Mouse (Mus musculus): ENCODE measurements around the gene Olfr1475. TPM values are rescaled to one million over a fixed set of nuclear protein-coding genes. Genes with fewer than 3 reads are reported as not detected.
"Not testable (repeated sequence)": the region's sequence is repeated elsewhere in the genome, so short reads cannot be mapped to it uniquely, and the experiment has no call there.

The Olfr1475 gene
- polyA plus RNA-seq (2016; fragmentation: Nextera tagmentation; extraction: Ambion mirVana), result not detected in 2 replicates

DNA sequence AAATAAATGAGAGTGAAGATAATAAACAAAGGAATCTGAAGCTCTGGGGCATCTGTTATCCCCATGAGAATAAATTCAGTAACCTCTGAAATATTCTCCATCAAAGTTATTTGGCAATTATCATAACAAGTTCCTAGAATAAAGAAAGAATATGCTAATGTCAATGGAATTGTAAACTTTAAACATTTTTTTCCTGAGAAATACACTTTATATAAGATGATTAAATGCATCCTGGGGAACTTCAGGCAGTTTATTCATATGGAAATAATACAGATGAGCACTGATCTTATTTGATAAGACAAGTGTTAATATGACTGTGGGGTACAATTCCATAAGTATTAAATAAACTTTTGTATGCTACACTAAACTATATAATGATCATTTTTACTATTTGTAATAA lies at the start of gene Olfr1475:
TSS of gene Olfr1475 (minus strand) at position 101 of the 400 bp plus-strand sequence.
- no peaks in the 10 kb centered on the region for H3K27me3 ChIP-seq (replicated peaks)
- no peaks in the 10 kb centered on the region for H3K4me1 ChIP-seq
- no peak for ATAC-seq
- H3K36me3 ChIP-seq, result no peaks in the 10 kb centered on the region
- H3K9me3 ChIP-seq (replicated peaks), result no peaks in the 10 kb centered on the region
- H3K4me3 ChIP-seq, result no peak within 1 kb of the TSS
- H3K27ac ChIP-seq, result no peak within 1 kb of the TSS
- no peak within 1 kb of the TSS for H3K4me2 ChIP-seq
- H3K9ac ChIP-seq, result no peak within 1 kb of the TSS

DNA sequence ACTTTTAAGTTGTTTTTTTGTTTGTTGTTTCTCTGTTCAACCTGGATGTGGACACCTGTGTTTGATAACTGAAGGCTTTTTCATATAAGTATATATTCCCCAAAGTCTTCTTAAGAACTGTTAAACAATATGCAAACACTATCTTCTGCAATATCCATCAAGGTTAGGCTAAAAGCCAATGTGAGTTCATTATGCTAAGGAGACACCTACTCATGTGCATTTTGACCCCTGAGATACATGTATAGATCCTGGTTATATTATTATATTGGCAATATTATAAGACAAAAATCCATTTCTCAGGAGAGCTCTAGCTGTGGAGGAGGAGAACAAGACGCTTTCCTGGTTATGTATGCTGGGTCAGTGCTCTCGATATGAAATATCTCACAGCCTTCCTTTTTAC lies 47.6 kb upstream of the Olfr1475 start, which contains the start of gene Olfr1480:
TSS of gene Olfr1480 (plus strand) at position 301 of the 400 bp plus-strand sequence.
- ATAC-seq, result no peak
- 50% methylated on average over 2 of the region's 2 CpGs for WGBS (ENCODE audit: insufficient replicate concordance)
- H3K4me3 ChIP-seq, result no peak within 1 kb of the TSS
- H3K27me3 ChIP-seq (replicated peaks), result no peaks in the 10 kb centered on the region
- no peaks in the 10 kb centered on the region for H3K4me1 ChIP-seq
- no peak within 1 kb of the TSS for H3K9ac ChIP-seq
- no peaks in the 10 kb centered on the region for H3K36me3 ChIP-seq
- H3K27ac ChIP-seq, result no peak within 1 kb of the TSS
- no peak within 1 kb of the TSS for H3K4me2 ChIP-seq
- H3K9me3 ChIP-seq (replicated peaks), result peaks cover 11% of the 10 kb centered on the region; the same call in 1 of the 2 replicates

DNA sequence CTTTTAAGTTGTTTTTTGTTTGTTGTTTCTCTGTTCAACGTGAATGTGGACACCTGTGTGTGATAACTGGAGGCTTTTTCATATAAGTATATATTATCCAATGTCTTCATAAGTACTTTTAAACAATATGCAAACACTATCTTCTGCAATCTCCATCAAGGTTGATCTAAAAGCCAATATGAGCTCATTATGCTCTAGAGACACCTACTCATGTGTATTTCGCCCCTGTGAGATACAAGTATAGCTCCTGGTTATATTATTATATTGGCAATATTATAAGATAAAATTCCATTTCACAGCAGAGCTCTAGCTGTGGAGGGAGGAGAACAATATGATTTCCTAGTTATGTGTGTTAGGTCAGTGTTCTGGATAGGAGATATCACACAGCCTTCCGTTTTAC lies 20.2 kb upstream of the Olfr1475 start, which contains the start of gene Olfr1477:
TSS of gene Olfr1477 (plus strand) at position 301 of the 400 bp plus-strand sequence.
- Histone ChIP-seq H3K4me2 (no peak within 1 kb of the TSS), H3K27ac (no peak within 1 kb of the TSS), H3K4me3 (no peak within 1 kb of the TSS), H3K9ac (no peak within 1 kb of the TSS), H3K36me3 (no peaks in the 10 kb centered on the region), H3K27me3 (replicated peaks) (no peaks in the 10 kb centered on the region), H3K4me1 (no peaks in the 10 kb centered on the region), H3K9me3 (replicated peaks) (0 out of 2 replicates have a peak, but pooled peaks cover 6% of the 10 kb centered on the region)
- 48% methylated on average over 3 of the region's 3 CpGs for WGBS (ENCODE audit: insufficient replicate concordance)
- ATAC-seq, result no peak

DNA sequence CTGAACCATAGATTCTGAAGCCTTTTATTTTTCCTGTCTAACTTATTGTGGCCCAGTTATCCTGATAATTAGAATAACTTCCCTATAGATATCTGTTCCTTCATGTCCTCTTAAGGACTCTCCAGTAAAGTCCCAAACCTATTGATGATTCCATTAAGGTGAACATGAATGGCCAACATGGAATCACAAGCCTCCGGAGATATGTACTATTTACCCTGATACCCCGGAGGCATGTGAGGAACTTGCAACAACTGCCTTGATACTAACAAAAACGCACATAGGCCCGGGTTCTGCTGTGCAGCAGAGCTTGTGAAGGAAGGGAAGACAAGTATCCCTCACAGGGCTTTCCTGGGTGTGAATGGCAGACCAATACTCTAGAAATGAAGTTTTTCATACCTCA lies 10.7 kb downstream of the Olfr1475 start, which contains the start of gene Olfr1474:
TSS of gene Olfr1474 (plus strand) at position 301 of the 400 bp plus-strand sequence.
- not testable (repeated sequence) for H3K27me3 ChIP-seq (replicated peaks); H3K4me3 ChIP-seq; H3K4me1 ChIP-seq; H3K9ac ChIP-seq; H3K9me3 ChIP-seq (replicated peaks); H3K36me3 ChIP-seq; H3K4me2 ChIP-seq; H3K27ac ChIP-seq; ATAC-seq
- 63% methylated on average over 4 of the region's 4 CpGs for WGBS (ENCODE audit: insufficient replicate concordance)

DNA sequence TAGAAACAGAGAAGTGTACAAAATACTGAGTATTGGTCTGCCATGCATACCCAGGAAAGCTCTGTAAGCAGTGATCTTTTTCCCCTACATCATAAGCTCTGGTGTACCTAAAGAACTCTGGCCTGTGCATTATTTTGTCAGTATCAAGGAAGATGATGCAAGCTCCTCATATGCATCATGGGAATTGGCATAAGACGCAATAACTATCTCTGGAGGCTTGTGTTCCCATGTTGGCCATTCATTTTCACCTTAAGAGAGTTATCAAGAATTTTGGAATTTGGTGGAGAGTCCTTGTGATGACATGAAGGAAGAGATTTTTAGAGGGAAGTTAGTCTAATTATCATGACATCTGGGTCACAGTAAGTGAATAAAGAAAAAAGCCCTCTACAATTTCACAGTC lies 24.0 kb downstream of the Olfr1475 start, which contains the start of gene Olfr1472:
TSS of gene Olfr1472 (minus strand) at position 101 of the 400 bp plus-strand sequence.
- Histone ChIP-seq H3K4me3 (no peak within 1 kb of the TSS), H3K9ac (no peak within 1 kb of the TSS), H3K36me3 (no peaks in the 10 kb centered on the region), H3K4me2 (no peak within 1 kb of the TSS), H3K9me3 (replicated peaks) (0 out of 2 replicates have a peak, but pooled peaks cover 8% of the 10 kb centered on the region), H3K27me3 (replicated peaks) (no peaks in the 10 kb centered on the region), H3K27ac (no peak within 1 kb of the TSS), H3K4me1 (no peaks in the 10 kb centered on the region)
- WGBS (ENCODE audit: insufficient replicate concordance), result 60% methylated on average over 1 of the region's 1 CpGs
- ATAC-seq, result no peak

DNA sequence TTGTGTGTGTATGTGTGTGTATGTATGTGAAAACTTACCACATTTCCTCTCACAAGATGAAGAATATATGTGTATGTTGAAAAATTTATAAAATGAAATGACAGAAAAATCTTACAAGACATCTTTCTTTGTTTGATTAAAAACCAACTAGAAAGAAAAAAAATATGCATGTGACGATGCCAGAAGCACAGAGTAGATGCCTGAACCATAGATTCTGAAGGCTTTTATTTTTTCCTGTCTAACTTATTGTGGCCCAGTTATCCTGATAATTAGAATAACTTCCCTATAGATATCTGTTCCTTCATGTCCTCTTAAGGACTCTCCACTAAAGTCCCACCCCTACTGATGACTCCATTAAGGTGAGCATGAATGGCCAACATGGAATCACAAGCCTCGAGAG lies 36.9 kb downstream of the Olfr1475 start, which contains the start of gene Olfr1471:
TSS of gene Olfr1471 (plus strand) at position 301 of the 400 bp plus-strand sequence.
- H3K4me1 ChIP-seq; H3K4me2 ChIP-seq; H3K27me3 ChIP-seq (replicated peaks); H3K4me3 ChIP-seq; ATAC-seq; H3K9me3 ChIP-seq (replicated peaks); H3K27ac ChIP-seq; H3K36me3 ChIP-seq; H3K9ac ChIP-seq: not testable (repeated sequence)
- WGBS (ENCODE audit: insufficient replicate concordance), result 49% methylated on average over 2 of the region's 2 CpGs

Other genes with a start within 250 kb of the Olfr1475 start
- gene Olfr1463, start 248.9 kb downstream of the Olfr1475 start, polyA plus RNA-seq (2016; fragmentation: Nextera tagmentation; extraction: Ambion mirVana), result not detected in 2 replicates
- not detected in 2 replicates for gene Olfr1465, start 164.7 kb downstream of the Olfr1475 start, polyA plus RNA-seq (2016; fragmentation: Nextera tagmentation; extraction: Ambion mirVana)
- not detected in 2 replicates for gene Olfr1466, start 141.3 kb downstream of the Olfr1475 start, polyA plus RNA-seq (2016; fragmentation: Nextera tagmentation; extraction: Ambion mirVana)
- gene Olfr1467, start 118.0 kb downstream of the Olfr1475 start, polyA plus RNA-seq (2016; fragmentation: Nextera tagmentation; extraction: Ambion mirVana), result not detected in 2 replicates
- not detected in 2 replicates for gene Olfr1469, start 72.3 kb downstream of the Olfr1475 start, polyA plus RNA-seq (2016; fragmentation: Nextera tagmentation; extraction: Ambion mirVana)
- not detected in 2 replicates for gene Olfr1471, start 36.8 kb downstream of the Olfr1475 start, polyA plus RNA-seq (2016; fragmentation: Nextera tagmentation; extraction: Ambion mirVana)
- gene Olfr1472, start 24.1 kb downstream of the Olfr1475 start, polyA plus RNA-seq (2016; fragmentation: Nextera tagmentation; extraction: Ambion mirVana), result not detected in 2 replicates
- gene Olfr1474, start 10.6 kb downstream of the Olfr1475 start, polyA plus RNA-seq (2016; fragmentation: Nextera tagmentation; extraction: Ambion mirVana), result not detected in 2 replicates
- gene Olfr1477, start 20.4 kb upstream of the Olfr1475 start, polyA plus RNA-seq (2016; fragmentation: Nextera tagmentation; extraction: Ambion mirVana), result not detected in 2 replicates
- gene Olfr1480, start 47.7 kb upstream of the Olfr1475 start, polyA plus RNA-seq (2016; fragmentation: Nextera tagmentation; extraction: Ambion mirVana), result not detected in 2 replicates
- gene Olfr1484, start 103.3 kb upstream of the Olfr1475 start, polyA plus RNA-seq (2016; fragmentation: Nextera tagmentation; extraction: Ambion mirVana), result not detected in 2 replicates
- gene Olfr1487, start 137.2 kb upstream of the Olfr1475 start, polyA plus RNA-seq (2016; fragmentation: Nextera tagmentation; extraction: Ambion mirVana), result not detected in 2 replicates
- not detected in 2 replicates for gene Olfr1489, start 151.4 kb upstream of the Olfr1475 start, polyA plus RNA-seq (2016; fragmentation: Nextera tagmentation; extraction: Ambion mirVana)
- not detected in 2 replicates for gene Olfr1490, start 170.9 kb upstream of the Olfr1475 start, polyA plus RNA-seq (2016; fragmentation: Nextera tagmentation; extraction: Ambion mirVana)
- not detected in 2 replicates for gene Olfr1491, start 217.1 kb upstream of the Olfr1475 start, polyA plus RNA-seq (2016; fragmentation: Nextera tagmentation; extraction: Ambion mirVana)
- gene Olfr1493-ps1, start 243.1 kb upstream of the Olfr1475 start, polyA plus RNA-seq (2016; fragmentation: Nextera tagmentation; extraction: Ambion mirVana), result not detected in 2 replicates